Mouse (Mus musculus) heart, adult 2 months (tissue): Measurements from ENCODE around the gene Tfb2m.

Source experiments
- CTCF ChIP-seq: fragments of 200-600 bp; IDR thresholded peaks from 2 replicates; pipeline ENCODE4 v1.8.1; 2022; ENCODE audit warnings: antibody characterized with exemption, mild to moderate bottlenecking, moderate library complexity
- EP300 ChIP-seq: fragments of 200-500 bp; IDR thresholded peaks from 2 replicates; pipeline ENCODE4 v1.6.1; 2011; ENCODE audit warnings: low read depth, low read length, control low read depth; ENCODE audit not compliant: insufficient read depth
- POLR2A ChIP-seq: fragments of 200-500 bp; IDR thresholded peaks from 2 replicates; pipeline ENCODE4 v1.6.1; 2011; ENCODE audit warnings: mild to moderate bottlenecking, low read depth, low read length, control low read depth; ENCODE audit not compliant: insufficient read depth

GRCm38 (mm10) chr1:179510546-179511340 is 35.3 kb downstream of the Tfb2m start:
- no peak for TF ChIP-seq POLR2A
- no peak for TF ChIP-seq CTCF
- no peak for TF ChIP-seq EP300
